Mouse (Mus musculus) liver, postnatal 0 days (tissue): ENCODE data around the gene Phf13.

Source experiments
- CTCF ChIP-seq: sonication (generic); IDR thresholded peaks from 2 replicates; pipeline ENCODE4 v1.5.1; 2016; ENCODE audit warnings: antibody characterized with exemption, low read depth
- EP300 ChIP-seq: IDR thresholded peaks from 2 replicates; pipeline ENCODE4 v1.6.1; 2016; ENCODE audit warnings: antibody characterized with exemption, low read depth, mild to moderate bottlenecking

DNA sequence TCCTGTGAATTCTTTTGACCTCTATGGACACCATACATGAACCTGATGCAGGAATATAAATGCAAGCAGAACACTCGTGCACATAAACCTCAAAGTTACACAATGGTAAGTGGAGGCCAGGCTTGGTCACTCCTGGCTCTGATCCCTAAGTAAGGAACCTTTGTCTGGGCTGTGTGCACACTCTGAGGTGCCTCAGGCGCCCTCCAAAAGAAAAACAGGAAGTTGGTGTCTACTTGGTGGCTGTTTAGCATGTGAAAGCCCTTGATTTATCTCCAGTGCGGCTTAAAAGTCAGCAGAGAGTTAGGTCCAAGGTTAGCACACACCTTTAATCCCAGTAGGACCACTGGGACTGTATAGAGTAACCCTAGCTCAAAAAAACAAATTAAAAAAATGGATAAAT, 3.4 kb upstream of the Phf13 start:
- TF ChIP-seq CTCF (no peak), EP300 (no peak)
